Mouse (Mus musculus) ES-E14 (cell line): ENCODE results near the gene Trpm3.

Experiments
- CHD2 ChIP-seq: IDR thresholded peaks from 2 replicates; pipeline ENCODE4 v1.6.1; 2014; ENCODE audit warnings: mild to moderate bottlenecking, low read depth, low read length, inconsistent platforms
- HCFC1 ChIP-seq: IDR thresholded peaks from 2 replicates; pipeline ENCODE4 v1.6.1; 2012; ENCODE audit warnings: low read length, inconsistent platforms, borderline replicate concordance; ENCODE audit not compliant: insufficient read depth
- ZC3H11A ChIP-seq: IDR thresholded peaks from 2 replicates; pipeline ENCODE4 v1.6.1; 2012; ENCODE audit warnings: low read depth, mild to moderate bottlenecking, inconsistent platforms, low read length, borderline replicate concordance
- ZNF384 ChIP-seq: IDR thresholded peaks from 2 replicates; pipeline ENCODE4 v1.6.1; 2012; ENCODE audit warnings: low read depth, low read length, inconsistent platforms

GRCm38 (mm10) chr19:22859644-22860043 is 720.8 kb downstream of the Trpm3 start:
- no peak for TF ChIP-seq ZC3H11A
- no peak for TF ChIP-seq HCFC1
- no peak for TF ChIP-seq ZNF384
- TF ChIP-seq CHD2 = no peak
